Mouse (Mus musculus) limb, embryonic 10.5 days (tissue): ENCODE results near the gene Rgs6. TPM values are rescaled to one million over a fixed set of nuclear protein-coding genes. Genes with fewer than 3 reads are reported as not detected.

Experiments
- DNase-seq: peaks from one replicate; pipeline ENCODE4 v3.0.0-alpha.2; 2017; ENCODE audit warnings: low spot score
- H3K27ac ChIP-seq: fragments of 300-500 bp; sonication (generic); 2 replicates; pipeline ENCODE4 v1.5.1; 2016; ENCODE audit warnings: mild to moderate bottlenecking
- H3K27me3 ChIP-seq: fragments of 300-500 bp; sonication (generic); 2 replicates; pipeline ENCODE4 v1.6.1; 2016; ENCODE audit warnings: low read depth, mild to moderate bottlenecking; ENCODE audit not compliant: poor library complexity, severe bottlenecking
- H3K36me3 ChIP-seq: fragments of 300-500 bp; sonication (generic); 2 replicates; pipeline ENCODE4 v1.6.1; 2016; ENCODE audit warnings: mild to moderate bottlenecking, moderate library complexity
- H3K4me1 ChIP-seq: fragments of 300-500 bp; sonication (generic); 2 replicates; pipeline ENCODE4 v1.6.1; 2016
- H3K4me3 ChIP-seq: fragments of 300-500 bp; sonication (generic); 2 replicates; pipeline ENCODE4 v1.5.1; 2016; ENCODE audit warnings: mild to moderate bottlenecking, moderate library complexity
- H3K9me3 ChIP-seq: fragments of 300-500 bp; sonication (generic); replicated peaks from 2 replicates; pipeline ENCODE4 v1.6.1; 2016; ENCODE audit warnings: mild to moderate bottlenecking
- WGBS: fragments of 180-500 bp; shearing (Covaris S2); methylation state at CpG from one replicate; pipeline ENCODE4 v1.1.7; 2016; 5-methylcytosine and 5-hydroxymethylcytosine counted together
- polyA plus RNA-seq: library from polyadenylated mRNA; unstranded; fragments of >200 nt; fragmentation: Nextera tagmentation; extraction: Ambion mirVana; gene quantifications from 2 replicates; pipeline ENCODE4 v1.2.1, GENCODE M21; 2016

Gene Rgs6
- polyA plus RNA-seq, 1 experiment from 2014 or later = not detected

- Histone ChIP-seq H3K27me3 (no peaks in the 10 kb centered on the region), H3K36me3 (no peaks in the 10 kb centered on the region), H3K27ac (no peak overlapping the region), H3K9me3 (no peaks in the 10 kb centered on the region), H3K4me3 (no peak overlapping the region), H3K4me1 (peaks cover 21% of the 10 kb centered on the region)
- WGBS = 95% methylated on average over 3 of the region's 3 CpGs
- DNase-seq = no peak
Measured at GRCm38 (mm10) chr12:83076179-83076578, 488.1 kb downstream of the Rgs6 start.

- no peaks in the 10 kb centered on the region for H3K9me3 ChIP-seq
- DNase-seq = no peak
- peaks cover 16% of the 10 kb centered on the region for H3K4me1 ChIP-seq
- 88% methylated on average over 2 of the region's 2 CpGs for WGBS
- H3K27me3 ChIP-seq = no peaks in the 10 kb centered on the region
- H3K36me3 ChIP-seq = no peaks in the 10 kb centered on the region
- no peak overlapping the region for H3K27ac ChIP-seq
- no peak overlapping the region for H3K4me3 ChIP-seq
Measured at GRCm38 (mm10) chr12:83077486-83077885, 489.4 kb downstream of the Rgs6 start.

- Histone ChIP-seq H3K36me3 (no peaks in the 10 kb centered on the region), H3K27ac (no peak overlapping the region), H3K27me3 (no peaks in the 10 kb centered on the region), H3K9me3 (no peaks in the 10 kb centered on the region), H3K4me1 (no peaks in the 10 kb centered on the region), H3K4me3 (no peak overlapping the region)
- no peak for DNase-seq
- 88% methylated on average over 3 of the region's 4 CpGs for WGBS
Measured at GRCm38 (mm10) chr12:83083427-83083826, 495.3 kb downstream of the Rgs6 start.

- no peaks in the 10 kb centered on the region for H3K36me3 ChIP-seq
- no peak overlapping the region for H3K4me3 ChIP-seq
- DNase-seq = no peak
- H3K27me3 ChIP-seq = no peaks in the 10 kb centered on the region
- 97% methylated on average over 5 of the region's 5 CpGs for whole genome bisulfite sequencing
- H3K4me1 ChIP-seq = no peaks in the 10 kb centered on the region
- no peak overlapping the region for H3K27ac ChIP-seq
- H3K9me3 ChIP-seq = no peaks in the 10 kb centered on the region
Measured at GRCm38 (mm10) chr12:83084614-83085013, 496.5 kb downstream of the Rgs6 start.

GRCm38 (mm10) chr12:83087010-83087409 lies 498.9 kb downstream of the Rgs6 start:
- no peak for DNase-seq
- no peaks in the 10 kb centered on the region for H3K9me3 ChIP-seq
- no peak overlapping the region for H3K27ac ChIP-seq
- no peak overlapping the region for H3K4me3 ChIP-seq
- 77% methylated on average over 4 of the region's 4 CpGs for WGBS
- H3K36me3 ChIP-seq = no peaks in the 10 kb centered on the region
- H3K4me1 ChIP-seq = no peaks in the 10 kb centered on the region
- H3K27me3 ChIP-seq = no peaks in the 10 kb centered on the region

DNA sequence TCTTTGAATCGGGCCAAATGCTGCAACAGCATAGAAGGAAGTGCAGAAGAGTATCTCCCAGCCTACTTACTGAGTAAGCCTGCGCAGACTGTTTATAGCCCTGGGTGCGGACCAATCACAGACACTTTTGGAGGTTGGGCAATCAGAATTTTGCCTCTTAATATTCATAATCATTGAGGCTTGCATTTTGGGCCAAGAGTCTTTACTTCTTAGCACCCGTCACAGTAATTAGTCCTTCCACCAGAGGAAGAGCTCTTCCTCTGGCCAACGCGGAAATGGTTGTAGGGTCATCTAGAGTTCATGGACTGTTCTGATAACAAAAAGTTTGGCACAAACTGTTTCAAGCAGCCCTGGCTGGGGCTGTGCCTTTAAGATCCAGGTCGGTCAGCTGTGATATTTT lies 499.5 kb downstream of the Rgs6 start:
- Histone ChIP-seq H3K9me3 (no peaks in the 10 kb centered on the region), H3K36me3 (no peaks in the 10 kb centered on the region), H3K27me3 (no peaks in the 10 kb centered on the region), H3K4me1 (no peaks in the 10 kb centered on the region), H3K27ac (no peak overlapping the region), H3K4me3 (no peak overlapping the region)
- no peak for DNase-seq
- 67% methylated on average over 7 of the region's 7 CpGs for WGBS

DNA sequence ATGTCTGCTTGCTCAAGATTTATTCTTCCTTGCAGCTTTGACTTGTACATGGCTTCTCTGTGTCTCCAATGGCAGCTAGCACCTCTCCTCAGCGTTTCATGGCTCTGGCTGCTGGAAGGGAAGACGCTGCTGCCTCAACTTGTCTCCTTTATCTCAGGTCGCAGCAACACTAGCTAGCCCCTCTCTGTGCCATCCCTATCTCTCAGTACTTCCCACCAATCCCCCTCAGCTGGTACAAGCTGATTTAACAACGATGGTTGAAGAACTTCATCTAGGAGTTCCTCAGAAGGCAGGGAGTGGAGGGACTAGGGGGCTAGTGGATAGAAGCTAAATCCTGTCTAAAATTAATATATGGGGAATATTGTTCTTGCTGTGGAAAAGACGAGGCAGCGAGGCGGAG lies 503.9 kb downstream of the Rgs6 start:
- 92% methylated on average over 7 of the region's 7 CpGs for whole genome bisulfite sequencing
- no peaks in the 10 kb centered on the region for H3K9me3 ChIP-seq
- H3K27me3 ChIP-seq = no peaks in the 10 kb centered on the region
- DNase-seq = no peak
- no peaks in the 10 kb centered on the region for H3K36me3 ChIP-seq
- H3K27ac ChIP-seq = no peak overlapping the region
- H3K4me1 ChIP-seq = no peaks in the 10 kb centered on the region
- H3K4me3 ChIP-seq = no peak overlapping the region

DNA sequence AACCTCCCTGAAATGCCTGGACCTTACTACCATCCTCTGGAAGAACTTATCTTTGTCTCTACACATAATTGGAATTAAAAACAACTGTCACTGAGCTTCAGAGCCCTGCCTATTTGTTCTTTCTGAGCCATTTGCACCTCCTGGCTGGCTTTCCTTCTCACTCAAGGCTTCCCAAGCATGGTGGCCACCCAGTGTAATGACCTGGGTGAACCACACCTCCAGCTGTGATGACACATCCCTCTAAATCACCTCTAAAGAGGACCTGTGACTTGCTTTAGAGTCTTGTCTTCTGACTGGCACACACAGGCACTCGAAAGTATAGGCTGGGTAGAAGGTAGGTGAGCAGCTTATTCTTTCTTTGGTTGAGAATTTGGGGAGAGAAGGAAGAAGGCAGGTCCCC lies 509.7 kb downstream of the Rgs6 start:
- 87% methylated on average over 1 of the region's 1 CpGs for WGBS
- Histone ChIP-seq H3K4me1 (peaks cover 12% of the 10 kb centered on the region; the same call in 1 of the 2 replicates), H3K4me3 (no peak overlapping the region), H3K9me3 (no peaks in the 10 kb centered on the region), H3K27ac (no peak overlapping the region), H3K36me3 (no peaks in the 10 kb centered on the region), H3K27me3 (no peaks in the 10 kb centered on the region)
- DNase-seq = no peak

DNA sequence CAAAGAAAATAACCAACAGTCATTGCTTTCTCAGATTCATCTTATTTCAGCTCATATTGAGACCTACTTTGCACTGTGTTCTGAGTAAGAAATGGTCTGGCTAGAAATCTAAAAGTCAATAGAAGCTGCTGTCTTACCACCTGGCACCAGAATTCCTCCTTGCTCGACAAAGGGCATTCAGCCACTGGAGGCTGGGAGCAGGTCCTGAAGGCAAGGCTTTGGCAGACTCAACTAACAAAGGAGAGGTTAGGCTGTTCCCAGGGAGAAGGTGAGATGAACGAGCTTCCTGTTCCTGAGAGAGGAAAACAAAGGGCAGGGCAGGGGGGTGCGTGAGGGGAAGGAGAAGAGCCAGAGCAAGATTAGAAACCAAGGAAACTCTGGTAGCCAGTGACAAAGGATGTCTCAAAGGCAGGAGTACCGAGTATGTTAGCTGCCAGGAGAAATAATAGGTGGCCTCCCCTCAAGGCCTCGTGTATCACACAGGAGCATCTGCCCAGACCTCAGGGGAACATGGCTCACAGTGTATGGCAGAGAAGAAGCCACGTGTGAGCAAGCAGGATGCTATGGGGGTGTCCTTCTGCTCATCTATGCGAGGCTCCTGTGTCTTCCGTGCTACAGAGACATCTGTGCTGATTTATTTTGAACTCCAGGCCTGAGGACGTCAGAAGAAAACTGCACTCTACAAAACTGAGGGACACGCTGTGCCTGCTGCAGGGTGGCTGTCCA lies 510.7 kb downstream of the Rgs6 start:
- Histone ChIP-seq H3K36me3 (no peaks in the 10 kb centered on the region), H3K9me3 (no peaks in the 10 kb centered on the region), H3K27me3 (no peaks in the 10 kb centered on the region), H3K4me3 (no peak overlapping the region), H3K27ac (no peak overlapping the region), H3K4me1 (peaks cover 12% of the 10 kb centered on the region; the same call in 1 of the 2 replicates)
- 66% methylated on average over 10 of the region's 10 CpGs for WGBS
- DNase-seq = no peak

- Histone ChIP-seq H3K36me3 (no peaks in the 10 kb centered on the region), H3K4me3 (no peak overlapping the region), H3K27me3 (no peaks in the 10 kb centered on the region), H3K4me1 (peaks cover 12% of the 10 kb centered on the region; the same call in 1 of the 2 replicates), H3K27ac (no peak overlapping the region), H3K9me3 (no peaks in the 10 kb centered on the region)
- no peak for DNase-seq
- WGBS = 93% methylated on average over 2 of the region's 2 CpGs
Measured at GRCm38 (mm10) chr12:83099920-83100319, 511.8 kb downstream of the Rgs6 start.

DNA sequence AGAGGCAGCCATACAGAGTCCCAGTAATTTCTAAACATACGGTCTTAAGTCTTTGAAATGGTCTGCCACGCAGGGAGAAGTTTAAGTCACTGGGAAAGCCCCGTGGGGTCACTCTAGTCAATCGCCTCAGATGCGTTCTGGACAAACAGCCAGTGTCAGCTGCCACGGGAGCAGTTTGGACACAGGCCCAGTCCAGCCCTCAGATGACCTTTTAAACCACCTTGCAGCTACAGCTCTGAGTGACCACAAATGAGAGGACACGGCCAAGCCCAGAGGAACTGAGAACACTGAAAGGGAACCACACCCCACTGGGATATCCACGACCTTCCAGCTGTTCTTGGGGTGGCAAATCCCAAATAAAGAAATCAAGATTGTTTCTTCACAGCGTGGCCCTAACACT lies 512.3 kb downstream of the Rgs6 start:
- no peaks in the 10 kb centered on the region for H3K9me3 ChIP-seq
- H3K27me3 ChIP-seq = no peaks in the 10 kb centered on the region
- 88% methylated on average over 9 of the region's 9 CpGs for WGBS
- H3K27ac ChIP-seq = no peak overlapping the region
- no peak overlapping the region for H3K4me3 ChIP-seq
- no peak for DNase-seq
- H3K4me1 ChIP-seq = peaks cover 12% of the 10 kb centered on the region; the same call in 1 of the 2 replicates
- H3K36me3 ChIP-seq = no peaks in the 10 kb centered on the region

DNA sequence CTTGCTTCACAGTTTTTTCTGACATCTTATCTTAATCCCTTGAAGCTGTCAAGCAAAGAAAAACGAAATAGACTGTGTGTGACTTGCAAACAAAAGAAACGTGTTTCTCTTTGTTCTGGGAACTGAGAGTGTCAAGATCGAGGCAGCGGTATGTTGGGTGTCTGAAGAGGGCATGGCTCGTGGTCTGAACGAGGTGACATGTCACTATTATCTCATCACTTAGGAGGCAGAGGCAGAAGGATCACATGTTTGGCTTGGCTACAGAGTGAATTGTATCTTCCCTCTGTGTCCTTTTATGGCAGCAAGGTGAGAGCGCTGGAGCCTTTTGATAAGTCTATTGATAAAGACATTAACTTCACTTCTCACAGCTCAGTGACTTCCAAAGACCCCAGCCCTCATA lies 512.8 kb downstream of the Rgs6 start:
- DNase-seq = no peak
- WGBS = 82% methylated on average over 7 of the region's 7 CpGs
- Histone ChIP-seq H3K4me3 (no peak overlapping the region), H3K27ac (no peak overlapping the region), H3K36me3 (no peaks in the 10 kb centered on the region), H3K9me3 (no peaks in the 10 kb centered on the region), H3K4me1 (peaks cover 12% of the 10 kb centered on the region; the same call in 1 of the 2 replicates), H3K27me3 (no peaks in the 10 kb centered on the region)

DNA sequence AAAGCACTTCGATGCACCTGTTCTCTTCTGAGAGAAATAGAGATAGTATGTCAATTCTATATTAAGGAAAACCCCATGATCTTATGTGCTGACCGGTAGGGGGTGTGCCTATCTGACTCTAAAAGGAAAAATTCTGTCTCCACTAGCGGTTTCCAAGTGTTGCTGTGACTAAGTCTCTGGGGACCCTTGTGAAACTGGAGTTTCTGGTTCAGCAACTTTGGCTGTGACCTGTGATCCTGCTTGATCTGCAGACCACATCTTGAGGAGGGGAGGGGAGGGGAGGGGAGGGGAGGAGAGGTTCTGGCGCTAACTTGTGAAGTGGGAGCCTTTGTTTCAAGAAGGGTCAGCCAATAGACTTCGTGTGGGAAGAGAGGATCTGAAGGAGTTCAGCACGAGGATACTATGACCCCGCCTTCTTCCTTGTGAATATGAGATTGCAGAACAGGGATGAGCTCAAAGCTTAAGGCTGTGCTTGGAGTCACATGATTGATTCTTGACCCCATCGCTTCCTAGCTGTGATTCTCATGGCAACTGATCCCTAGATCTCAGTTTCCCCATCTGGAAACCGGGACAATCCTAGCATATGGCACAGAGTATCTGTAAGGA lies 517.5 kb downstream of the Rgs6 start:
- no peak for DNase-seq
- 57% methylated on average over 9 of the region's 9 CpGs for WGBS

More for the DNA sequence above, 517.5 kb downstream of the Rgs6 start:
- no peaks in the 10 kb centered on the region for H3K27me3 ChIP-seq
- no peak overlapping the region for H3K4me3 ChIP-seq
- H3K4me1 ChIP-seq = no peaks in the 10 kb centered on the region
- no peaks in the 10 kb centered on the region for H3K9me3 ChIP-seq
- no peaks in the 10 kb centered on the region for H3K36me3 ChIP-seq
- no peak overlapping the region for H3K27ac ChIP-seq
